Mouse (Mus musculus): ENCODE results near the gene Dock8. TPM values are rescaled to one million over a fixed set of nuclear protein-coding genes. Genes with fewer than 3 reads are reported as not detected.

The Dock8 gene
- total RNA-seq, 2 experiments from 2014 or later = 2.8 to 5.3 TPM

DNA sequence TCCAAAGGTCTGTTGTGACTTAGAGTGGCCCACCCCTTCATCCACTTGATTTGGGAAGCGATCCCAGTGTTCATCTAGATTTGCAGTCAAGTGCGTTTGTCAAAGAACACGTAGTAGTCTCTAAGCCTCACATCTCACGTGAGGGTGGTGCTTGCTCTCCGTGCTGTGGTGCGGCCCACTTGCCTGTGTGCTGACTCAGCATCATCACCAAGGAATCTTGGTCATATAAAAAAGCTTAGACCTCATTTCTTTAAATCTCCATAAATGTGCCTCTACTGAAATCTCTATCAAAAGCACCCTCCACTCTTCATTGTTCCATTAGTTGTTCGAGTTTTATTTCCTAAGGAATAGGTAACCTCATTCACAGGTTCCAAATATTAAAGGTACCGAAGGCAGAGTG is 107.0 kb downstream of the Dock8 start:
- DNase-seq (ENCODE audit: extremely low spot score in 1 of 2, low spot score in 1 of 2) = no peak

DNA sequence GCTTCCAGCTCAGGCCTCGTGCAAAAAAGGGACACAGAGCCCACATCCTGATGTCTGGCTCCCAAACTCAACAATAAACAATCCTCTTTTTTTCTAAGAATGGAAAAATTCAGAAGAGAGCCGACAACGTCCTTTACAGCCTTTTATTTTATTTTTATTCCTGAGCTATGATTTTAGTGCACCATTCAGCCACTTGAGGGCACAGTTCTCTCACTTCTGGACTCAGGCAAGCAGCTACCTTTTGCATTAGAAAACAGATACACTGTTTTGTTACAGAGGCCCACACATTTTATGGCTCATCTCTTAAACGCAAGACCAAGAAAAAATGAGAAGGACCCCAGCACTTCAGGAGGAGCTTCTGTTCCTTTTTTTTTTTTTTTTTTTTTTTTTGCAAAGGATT is 108.1 kb downstream of the Dock8 start:
- peak in 1 of 2 experiments; percentile 23 for DNase-seq (ENCODE audit: extremely low spot score in 1 of 2, low spot score in 1 of 2)

DNA sequence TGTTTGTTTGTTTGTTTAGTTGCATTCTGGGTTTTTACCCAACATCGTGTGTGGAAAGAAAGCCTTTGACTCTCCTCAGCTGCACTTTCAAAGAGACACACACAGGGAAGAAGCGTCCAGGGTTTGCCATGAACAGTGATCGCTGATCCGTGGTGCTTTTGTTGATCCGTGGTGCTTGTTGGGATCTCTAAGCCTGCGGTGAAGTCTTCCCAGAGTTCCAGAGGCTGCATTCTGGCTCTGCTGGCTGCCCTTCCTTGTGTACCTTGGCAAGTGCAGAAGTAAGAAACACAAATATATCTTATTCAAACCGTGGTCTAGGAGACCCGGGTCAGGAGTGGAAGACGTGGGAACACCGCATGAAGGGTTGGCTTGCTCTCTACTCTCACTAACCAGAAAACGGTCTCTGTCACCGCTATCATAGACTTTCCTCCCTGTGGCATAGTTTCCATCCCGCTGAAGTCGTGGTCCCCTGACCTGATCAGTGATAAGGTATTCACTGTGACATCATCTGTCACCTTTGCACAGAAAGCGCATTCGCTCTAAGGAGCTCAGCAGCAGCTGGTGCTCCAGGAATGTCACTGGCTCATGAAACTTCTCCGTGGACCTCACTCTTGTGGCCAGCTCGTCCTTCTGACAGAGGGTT is 112.4 kb downstream of the Dock8 start:
- DNase-seq (ENCODE audit: extremely low spot score in 1 of 2, low spot score in 1 of 2) = no peak

DNA sequence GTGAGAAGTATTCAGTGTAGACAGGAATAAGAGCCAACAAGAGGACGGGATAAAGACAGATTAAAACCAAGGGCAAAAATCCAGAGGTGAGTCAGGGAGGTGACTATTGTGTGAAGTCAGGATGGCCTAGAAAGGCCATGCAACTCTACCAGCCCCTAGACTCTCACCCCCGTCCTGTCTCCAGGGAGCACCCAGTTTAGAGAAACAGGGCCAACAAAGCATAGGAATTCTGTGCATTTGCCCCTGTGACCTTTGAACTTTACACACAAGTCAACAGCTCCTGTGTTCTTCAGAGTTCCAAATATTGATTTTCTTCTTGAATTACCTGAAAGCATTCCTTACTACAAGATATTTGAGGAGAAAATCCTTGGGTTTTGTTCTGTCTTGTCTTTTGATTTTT is 117.6 kb downstream of the Dock8 start:
- no peak for DNase-seq (ENCODE audit: extremely low spot score in 1 of 2, low spot score in 1 of 2)

DNA sequence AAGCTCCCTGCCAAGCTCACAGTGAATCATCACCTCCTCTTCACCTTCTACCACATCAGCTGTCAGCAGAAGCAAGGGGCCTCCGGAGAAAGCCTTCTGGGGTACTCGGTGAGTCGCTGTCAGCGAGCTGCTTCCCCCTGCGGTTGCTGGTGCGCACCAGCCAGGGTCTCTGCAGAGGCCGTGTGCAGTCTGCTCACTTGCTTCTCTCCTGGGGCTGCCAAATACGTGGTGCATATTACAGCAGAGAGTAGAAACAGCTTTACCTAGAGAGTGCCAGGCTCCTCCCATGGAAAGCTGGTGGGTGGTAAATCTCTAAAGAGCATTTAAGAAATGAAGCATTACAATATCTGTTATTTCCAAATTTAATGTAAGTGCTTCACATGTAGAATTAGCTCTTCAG is 123.1 kb downstream of the Dock8 start:
- DNase-seq (ENCODE audit: extremely low spot score in 1 of 2, low spot score in 1 of 2) = peak in 1 of 2 experiments; percentile 5

DNA sequence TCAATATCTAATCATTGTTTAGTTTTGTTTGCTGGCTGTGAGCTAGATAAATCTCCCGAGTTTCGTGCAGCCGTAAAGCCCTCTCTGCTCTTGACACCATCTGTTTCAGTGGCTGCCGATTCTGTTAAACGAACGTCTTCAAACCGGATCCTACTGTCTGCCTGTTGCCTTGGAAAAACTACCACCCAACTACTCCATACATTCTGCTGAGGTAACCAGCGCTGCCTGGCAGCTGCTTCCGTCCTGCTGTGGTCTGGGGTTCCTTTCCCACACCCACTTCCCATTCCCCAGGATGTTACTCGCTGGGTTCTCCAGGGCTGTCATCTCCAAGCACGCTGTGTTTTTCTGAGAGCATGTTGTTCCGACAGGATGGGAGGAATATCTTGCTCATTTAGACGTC is 123.7 kb downstream of the Dock8 start:
- peak; percentile 6 to 9 for DNase-seq (ENCODE audit: extremely low spot score in 1 of 2, low spot score in 1 of 2)

DNA sequence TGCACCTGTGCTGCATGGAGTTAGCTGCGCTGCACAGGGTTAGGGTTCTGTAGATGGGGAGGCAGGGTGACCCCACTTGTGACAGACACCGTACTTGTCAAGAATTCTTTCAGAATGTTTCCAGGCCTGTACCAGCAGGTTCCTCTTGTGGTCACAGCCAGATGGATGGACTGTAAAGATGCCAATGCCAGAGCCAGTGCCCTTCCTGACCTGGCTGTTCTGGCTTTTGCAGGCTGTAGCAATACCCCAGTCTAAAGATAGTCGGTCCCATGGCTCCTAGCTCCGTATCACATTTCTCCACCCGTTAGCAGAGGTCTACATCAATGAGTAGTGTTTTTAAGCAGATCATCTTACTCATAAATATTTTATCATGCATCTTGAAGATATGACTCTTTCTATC is 124.1 kb downstream of the Dock8 start:
- peak in 1 of 2 experiments; percentile 9 for DNase-seq (ENCODE audit: extremely low spot score in 1 of 2, low spot score in 1 of 2)

DNA sequence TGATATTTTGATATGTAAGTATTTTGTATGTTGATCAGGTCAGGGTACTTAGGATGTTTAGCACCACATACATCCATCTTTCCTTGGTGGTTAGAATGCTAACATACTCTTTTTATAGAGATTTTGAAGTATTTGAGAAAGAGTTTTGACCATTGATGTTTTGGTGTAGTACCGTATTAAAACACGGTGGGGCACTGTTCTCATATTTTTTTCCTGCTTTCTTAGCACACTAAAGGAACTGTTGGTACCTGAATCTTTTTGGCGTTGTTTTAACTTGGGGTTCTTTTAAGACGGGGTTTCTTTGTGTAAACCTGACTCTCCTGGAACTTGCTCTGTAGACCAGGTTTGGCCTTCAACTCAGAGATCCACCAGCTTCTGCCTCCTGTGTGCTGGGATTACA is 133.0 kb downstream of the Dock8 start:
- peak in 1 of 2 experiments; percentile 46 for DNase-seq (ENCODE audit: extremely low spot score in 1 of 2, low spot score in 1 of 2)

DNA sequence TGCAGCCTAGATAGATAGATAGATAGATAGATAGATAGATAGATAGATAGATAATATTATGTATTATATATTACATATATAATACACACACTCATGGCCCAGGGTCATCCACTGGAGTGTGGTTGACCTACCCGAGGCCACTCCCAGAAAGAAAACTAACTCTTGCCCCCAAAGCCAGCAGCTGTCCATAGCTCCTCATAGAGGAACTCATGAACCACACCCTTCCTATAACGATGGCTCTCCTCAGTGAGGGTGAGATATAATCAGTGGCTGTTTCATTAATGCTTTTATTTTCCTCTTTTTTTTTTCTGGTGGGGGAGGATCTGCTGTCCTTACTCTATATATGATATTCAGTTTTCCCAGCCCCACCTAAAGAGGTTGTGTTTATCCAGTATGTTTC is 134.6 kb downstream of the Dock8 start:
- DNase-seq (ENCODE audit: extremely low spot score in 1 of 2, low spot score in 1 of 2) = no peak

DNA sequence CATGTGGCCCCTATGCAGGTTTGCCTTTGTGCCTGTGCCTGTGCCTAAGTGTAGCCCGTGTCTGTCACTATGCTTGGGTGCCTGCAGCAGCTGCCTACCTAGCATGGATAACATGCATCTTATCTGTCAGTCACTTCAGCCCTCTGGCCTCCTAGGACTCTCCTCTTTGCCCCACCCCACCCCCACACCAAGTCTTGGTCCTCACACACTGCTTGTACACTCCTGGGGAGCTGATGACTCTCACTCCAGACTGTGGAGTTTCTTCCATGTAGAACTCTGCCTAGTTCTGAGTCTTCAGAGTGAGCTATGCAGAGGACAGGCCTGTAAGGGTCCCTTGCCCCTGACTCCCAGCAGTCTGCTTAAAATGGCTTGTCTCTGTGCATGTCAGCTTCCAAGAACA is 136.8 kb downstream of the Dock8 start:
- DNase-seq (ENCODE audit: extremely low spot score in 1 of 2, low spot score in 1 of 2) = no peak

DNA sequence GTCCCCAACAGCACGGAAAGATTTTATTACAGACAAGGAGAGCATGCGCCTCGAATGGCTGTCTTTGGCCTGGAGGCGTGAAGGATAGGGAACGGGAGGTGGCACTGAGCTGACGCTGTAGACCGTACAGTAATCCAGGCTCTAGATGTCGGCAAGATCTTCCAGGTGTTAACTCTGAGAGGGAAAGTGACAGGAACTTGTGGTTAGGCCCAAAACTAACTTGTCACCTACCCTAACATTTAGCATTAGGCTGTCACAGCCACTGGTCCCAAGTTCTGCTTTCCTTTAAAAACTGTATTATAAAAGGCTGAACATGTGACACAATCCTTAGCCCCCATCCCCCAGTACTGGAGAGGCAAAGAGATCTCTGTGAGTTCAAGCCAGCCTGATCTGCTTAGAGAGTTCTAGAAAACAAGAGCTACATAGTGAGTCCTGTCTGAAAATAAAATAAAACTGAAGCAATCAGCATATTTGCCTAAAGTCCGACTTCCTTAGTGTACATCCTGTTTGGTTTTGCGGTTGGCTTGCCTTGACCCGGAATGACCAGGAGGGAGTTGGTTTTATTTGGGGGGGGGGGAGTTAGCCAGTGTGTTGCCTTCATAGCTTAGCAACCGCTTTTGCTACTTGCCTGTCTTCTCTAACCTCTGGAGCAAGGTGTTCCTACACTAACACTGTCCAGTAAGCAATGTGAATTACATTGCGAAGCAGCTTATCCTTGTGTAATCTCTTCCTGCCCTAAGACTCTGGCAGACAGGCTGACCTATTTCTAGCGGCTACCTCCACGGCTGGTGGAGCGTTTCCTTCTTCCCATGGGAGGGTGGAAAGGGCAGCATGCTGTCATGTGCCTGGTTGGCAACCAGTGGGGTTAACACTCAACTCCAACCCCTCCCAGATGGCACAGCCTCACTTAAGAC is 138.8 kb downstream of the Dock8 start:
- DNase-seq (ENCODE audit: extremely low spot score in 1 of 2, low spot score in 1 of 2) = no peak

DNA sequence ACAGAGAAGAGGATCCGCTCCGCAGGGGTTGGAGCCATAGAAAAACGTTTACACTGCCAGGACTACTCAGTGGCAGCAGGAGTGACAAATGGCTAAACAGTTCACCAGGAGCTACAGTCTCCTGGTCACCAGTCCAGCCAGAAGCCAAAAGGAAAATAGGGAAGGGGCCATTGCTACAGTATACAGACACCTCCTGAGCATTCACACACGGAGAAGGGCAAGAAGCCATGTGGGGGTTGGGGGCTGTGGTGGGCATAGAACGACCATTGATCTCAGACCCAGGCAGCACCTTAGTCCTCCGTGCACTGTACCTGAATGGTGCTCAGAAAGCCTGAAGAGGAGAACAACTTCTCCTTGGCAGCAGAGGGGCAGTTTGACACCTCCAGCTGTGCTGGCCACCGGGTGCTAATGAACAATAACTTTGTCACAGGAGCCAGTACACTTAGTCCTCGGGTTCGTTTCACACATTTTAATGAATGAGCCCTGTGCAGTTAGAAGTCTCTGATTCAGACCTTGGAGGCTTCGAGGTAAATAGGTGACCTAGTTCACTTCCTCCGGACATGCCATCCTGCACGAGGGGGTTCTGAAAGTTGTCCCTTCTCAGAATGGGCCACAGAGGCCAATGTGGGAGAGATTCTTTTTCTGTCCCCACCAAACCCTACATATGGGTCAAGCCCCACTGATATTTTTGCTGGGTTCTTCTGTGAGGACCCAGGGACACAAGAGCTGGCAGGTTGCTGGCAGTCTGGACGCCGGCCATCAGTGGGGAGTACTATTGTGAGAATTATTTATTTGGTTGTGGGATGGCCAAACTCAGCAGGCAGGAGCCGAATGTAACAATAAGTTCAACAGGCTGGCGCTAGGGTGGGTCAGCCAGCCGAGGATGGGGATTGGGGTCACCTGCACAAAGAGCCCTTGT is 145.0 kb downstream of the Dock8 start:
- peak in 1 of 2 experiments; percentile 46 for DNase-seq (ENCODE audit: extremely low spot score in 1 of 2, low spot score in 1 of 2)

DNA sequence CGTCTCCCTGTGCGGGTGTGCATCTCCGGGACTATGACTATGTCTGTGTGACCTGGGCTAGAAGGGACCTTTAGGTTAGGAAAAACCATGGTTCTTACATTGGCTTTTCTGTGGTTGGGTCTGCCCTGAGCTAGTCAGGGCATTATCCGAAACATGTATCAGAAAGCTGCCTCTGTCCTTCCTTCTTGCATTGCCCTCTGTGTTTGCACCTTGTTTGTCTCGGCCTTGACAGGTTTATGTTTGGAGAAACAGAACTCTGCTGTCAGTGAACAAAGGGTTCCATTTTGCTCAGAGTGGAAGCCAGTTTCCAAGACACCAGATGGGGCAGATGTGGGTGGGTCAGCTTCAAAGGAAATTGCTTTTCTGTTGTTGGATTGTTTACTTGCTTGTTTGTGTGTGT is 145.8 kb downstream of the Dock8 start:
- no peak for DNase-seq (ENCODE audit: extremely low spot score in 1 of 2, low spot score in 1 of 2)

DNA sequence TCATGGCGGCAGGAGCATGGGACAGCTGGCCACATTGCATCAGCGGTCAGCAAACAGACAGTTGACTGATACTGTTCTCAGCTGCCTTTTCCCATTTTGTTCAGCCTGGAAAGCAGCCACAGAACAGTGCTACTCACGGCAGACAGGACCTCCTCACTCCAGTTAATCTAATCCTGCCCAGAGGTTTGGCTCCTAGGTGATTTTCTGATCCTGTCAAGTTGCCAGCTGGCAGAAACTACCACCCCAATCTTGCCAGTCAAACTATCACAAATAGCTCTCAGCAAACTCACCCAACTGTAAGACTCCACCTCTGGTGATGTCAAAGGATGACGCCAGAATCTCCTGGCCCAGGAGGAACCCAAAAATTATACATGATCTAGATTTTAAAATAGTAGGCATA is 146.8 kb downstream of the Dock8 start:
- no peak for DNase-seq (ENCODE audit: extremely low spot score in 1 of 2, low spot score in 1 of 2)

DNA sequence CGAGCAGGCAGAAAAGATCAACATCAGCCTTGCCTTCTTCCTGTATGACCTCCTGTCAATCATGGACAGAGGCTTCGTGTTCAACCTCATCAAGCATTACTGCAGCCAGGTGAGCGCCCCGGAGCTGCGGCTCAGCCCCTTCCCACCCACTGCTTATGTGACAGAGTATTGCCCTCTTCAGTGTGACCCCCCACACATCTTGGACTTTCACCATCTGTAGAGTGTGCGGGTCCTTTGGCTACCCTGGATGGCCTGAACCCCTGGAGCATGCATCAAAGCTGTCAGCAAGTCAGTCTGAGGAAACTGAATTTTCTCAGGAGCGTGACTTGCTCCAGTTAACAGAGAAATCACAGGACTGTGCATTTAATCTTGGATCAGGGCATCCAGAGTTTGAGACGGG is 150.5 kb downstream of the Dock8 start:
- no peak for DNase-seq (ENCODE audit: extremely low spot score in 1 of 2, low spot score in 1 of 2)

DNA sequence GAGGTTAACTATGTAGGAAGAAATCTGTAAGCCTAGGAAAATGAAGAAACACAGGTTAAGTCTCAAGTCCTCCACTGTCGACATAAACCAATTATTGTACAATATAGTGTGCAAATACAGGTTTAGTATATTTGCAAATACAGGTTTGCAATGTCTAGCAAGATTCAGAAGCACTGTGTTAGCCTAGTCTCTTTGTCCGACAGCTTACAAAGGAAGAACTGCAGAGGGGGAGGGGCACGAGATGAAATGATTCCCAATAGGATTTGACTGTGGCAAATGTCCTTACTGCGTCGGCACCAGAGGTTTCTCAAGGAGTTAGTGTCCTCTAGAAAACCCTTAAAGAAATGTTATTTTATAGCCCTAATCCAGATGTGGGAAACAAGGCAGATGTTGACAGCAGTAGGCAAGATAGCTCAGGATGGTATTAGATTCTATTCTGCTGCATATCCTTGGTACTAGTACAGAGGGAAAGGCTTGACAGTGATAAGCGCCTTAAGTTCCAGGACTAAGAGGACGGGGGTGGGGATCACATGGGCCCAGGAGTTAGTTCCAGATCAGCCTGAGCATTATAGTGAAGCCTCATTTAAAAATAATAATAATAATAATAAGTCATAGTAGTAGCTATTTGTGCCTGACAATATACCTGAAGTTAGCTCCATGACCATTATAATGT is 155.3 kb downstream of the Dock8 start:
- no peak for DNase-seq (ENCODE audit: extremely low spot score in 1 of 2, low spot score in 1 of 2)

DNA sequence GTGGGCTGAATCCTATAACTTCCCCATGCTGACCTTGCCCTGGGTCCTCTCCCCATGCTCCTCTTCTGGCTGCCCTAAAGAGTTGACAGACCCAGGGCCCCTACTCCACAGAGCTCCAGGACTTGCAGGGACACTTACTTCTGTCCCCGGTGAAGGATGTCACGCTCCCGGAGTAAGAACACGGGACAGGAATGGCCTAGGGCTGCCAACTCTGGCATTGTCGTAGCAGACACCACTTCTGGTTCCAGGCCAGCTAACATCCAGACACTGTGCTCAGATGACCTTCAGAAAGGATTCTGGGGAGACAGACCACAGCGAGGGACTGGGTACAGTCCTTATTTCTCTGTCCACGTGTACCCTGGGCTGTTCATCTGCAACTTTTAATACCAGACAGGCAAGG is 155.9 kb downstream of the Dock8 start:
- no peak for DNase-seq (ENCODE audit: extremely low spot score in 1 of 2, low spot score in 1 of 2)

DNA sequence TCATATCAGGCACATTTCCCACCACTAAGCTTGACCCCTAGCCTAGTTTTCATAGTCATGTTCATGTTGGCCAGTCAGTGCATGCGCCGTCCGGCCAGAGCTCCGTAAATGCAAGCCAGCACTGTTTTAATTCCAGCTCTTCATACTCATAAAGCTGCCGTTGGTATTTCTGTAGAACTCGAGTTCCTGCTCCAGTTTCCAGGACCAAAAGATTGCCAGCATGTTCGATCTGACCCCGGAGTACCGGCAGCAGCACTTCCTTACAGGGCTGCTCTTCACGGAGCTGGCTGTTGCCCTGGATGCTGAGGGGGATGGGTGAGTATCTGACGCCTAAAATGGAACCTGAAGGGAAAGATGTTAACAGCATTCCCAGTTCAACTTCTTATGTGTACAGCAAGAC is 156.4 kb downstream of the Dock8 start:
- no peak for DNase-seq (ENCODE audit: extremely low spot score in 1 of 2, low spot score in 1 of 2)

DNA sequence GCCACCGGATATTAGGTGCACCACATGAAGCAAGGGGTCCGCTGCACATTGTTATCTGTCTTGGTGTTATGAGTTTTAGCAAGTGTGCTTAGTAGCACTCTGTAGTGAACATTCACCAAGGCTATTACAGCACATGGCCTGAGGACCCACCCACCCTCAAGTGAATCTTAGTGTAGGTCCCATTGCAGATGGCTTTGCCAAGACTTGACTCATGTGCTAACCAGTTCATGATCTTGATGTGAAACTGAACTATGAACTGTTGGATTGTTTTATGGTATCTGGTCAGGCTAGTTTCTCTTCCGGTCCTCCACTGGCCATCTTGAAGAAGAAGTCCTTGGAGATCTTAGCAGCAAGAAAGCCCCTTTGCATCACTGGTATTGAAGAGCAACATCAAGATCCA is 162.9 kb downstream of the Dock8 start:
- no peak for DNase-seq (ENCODE audit: extremely low spot score in 1 of 2, low spot score in 1 of 2)

DNA sequence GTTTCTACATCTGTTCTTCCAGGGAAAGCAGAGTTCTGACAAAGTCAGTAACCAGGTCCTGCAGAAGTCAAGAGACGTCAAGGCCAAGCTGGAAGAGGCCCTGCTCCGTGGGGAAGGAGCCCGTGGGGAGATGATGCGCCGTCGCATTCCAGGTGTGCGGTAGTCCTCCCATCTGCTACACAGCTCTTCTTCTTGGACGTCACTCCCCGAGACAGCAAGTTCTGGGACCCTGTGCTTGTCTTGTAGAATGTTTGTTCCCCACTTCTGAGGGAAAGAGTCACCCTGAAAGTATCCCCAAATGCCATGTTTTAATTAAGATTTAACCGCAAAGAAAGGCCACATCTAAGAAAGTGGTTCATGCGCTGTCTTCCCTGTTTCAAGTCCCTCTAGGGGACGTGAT is 164.1 kb downstream of the Dock8 start:
- no peak for DNase-seq (ENCODE audit: extremely low spot score in 1 of 2, low spot score in 1 of 2)
